Mouse (Mus musculus) B cell, adult 67 days (primary cell): ENCODE results near the gene Gm10490. TPM values are rescaled to one million over a fixed set of nuclear protein-coding genes. Genes with fewer than 3 reads are reported as not detected.

Experiments
- total RNA-seq, 2 experiments: library from RNA; stranded (reverse); gene quantifications; 4 replicates each; pipeline ENCODE4 v1.2.4; 2023

Gm10490 gene
- not detected for total RNA-seq

DNA sequence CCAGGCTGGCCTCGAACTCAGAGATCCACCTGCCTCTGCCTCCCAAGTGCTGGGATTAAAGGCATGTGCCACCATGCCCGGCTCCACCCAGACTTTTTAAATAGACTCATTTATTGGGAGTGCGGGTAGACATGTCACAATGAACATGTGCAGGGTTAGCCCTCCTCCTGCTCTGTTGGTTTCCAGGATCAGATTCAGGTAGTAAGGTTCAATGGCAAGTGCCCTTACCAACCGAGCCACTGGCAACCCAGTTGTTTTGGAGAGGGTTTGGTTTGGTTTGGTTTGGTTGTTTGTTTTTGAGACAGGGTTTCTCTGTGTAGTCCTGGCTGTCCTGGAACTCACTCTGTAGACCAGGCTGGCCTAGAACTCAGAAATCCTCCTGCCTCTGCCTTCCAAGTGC lies at the start of gene Gm10490:
Gene Gm10490 (plus strand): TSS at position 301 of the 400 bp plus-strand sequence.

DNA sequence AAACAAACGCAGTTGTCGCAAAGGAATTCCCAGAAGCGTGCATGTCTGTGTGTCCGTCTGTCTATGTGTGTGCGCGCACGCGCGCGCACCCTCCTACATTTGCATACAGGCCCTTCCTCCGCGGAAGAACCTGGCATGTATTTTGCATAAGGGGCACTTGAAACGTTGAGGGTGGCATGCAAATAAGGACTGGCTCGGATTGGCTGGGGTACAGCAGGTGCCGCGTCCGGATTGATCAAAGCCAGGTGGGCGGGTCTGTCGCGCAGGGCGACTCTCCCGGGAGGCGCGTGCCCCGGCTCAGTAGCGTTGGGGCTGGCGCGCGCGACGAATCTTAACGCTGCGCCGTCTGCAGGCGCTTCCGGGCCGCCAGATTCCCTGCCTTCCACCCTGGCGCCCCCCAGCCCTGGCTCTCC lies 31.3 kb upstream of the Gm10490 start, which contains the start of gene Pim2:
Gene Pim2 (plus strand): TSS at position 256 of the 413 bp plus-strand sequence.

DNA sequence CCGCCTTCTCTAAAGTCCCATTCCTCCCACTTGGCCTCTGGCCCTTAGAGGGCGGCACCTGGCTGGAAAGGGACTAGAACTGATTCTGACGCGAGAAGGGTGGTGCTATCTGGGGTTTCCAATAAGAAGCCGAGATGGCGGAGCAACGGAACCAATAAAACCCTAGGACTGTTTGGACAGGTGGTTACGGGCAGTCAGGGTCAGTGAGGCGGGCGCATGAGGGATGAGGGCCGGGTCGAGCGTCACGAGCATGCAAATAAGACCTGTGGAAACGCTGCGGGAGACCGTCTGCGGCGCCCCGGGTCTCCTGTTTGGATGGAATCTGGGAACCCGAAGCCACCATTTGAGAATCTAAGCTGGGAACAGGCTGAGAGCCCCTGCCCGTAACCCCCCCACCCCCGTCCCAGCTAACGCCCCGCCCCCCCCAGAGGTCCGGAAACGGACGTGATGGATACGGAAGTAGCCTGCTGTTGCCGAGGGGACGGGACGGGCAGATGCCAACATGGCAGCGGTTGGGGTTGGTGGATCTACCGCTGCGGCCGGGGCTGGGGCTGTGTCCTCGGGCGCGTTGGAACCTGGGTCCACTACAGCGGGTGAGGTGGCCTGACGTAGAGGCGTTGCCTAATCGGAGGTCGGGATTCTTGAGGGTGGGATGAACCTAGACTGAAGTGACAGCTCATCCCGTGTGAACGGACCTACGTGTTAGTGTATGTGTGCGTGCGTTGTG lies 25.3 kb upstream of the Gm10490 start, which contains the start of gene Slc35a2:
Gene Slc35a2 (plus strand): TSS at position 188 of the 727 bp plus-strand sequence.

DNA sequence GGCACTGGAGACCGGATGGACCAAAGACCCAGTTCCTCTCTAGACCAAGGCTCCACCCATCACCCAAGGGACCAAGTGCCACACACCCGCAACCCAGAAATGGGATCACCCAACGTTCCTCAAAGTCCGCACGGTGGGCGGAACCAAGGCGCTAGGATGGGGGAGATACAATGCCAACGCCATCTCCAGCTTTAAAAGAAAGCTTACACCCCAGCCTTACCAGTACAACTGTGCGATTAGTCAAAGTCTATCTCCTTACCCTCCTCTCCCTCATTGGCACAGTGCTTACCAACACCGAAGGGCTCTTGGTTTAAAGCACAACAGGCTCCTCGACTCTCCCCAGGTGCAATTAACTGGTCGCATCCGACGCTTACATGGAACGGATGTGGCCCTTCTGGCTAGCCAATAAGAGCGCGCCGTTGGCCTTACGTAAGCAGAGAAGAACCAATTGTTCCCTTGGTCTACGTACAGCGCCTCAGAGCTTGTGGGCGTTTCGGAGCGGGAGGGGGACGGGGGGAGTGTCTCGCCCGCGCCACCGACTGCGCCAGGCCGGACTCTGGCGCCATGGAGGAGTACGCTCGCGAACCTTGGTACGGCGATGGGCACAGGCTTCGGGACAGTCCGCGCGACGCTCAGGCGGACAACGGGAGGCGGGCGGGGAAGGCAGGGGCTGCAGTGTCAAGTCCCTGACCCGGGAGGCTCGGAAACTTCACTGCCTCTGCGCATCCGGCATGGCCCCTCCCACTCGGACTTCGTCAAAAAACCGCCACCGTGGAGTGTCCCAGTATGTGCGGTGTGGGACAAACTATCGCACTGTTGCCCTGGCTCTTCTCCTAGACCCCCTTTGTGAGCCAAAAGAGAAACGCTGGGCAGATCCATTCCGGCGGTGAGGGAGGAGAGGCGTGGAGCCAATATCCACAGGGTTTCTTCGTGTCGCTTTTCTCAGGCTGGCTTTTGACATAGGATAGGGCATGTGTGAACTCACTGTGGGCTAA lies 10.2 kb upstream of the Gm10490 start, which contains the start of the genes Pqbp1 and Timm17b:
Gene Pqbp1 (minus strand): TSS at position 390 of the 995 bp plus-strand sequence.
Gene Timm17b (plus strand): TSS at position 478 of the 995 bp plus-strand sequence.

DNA sequence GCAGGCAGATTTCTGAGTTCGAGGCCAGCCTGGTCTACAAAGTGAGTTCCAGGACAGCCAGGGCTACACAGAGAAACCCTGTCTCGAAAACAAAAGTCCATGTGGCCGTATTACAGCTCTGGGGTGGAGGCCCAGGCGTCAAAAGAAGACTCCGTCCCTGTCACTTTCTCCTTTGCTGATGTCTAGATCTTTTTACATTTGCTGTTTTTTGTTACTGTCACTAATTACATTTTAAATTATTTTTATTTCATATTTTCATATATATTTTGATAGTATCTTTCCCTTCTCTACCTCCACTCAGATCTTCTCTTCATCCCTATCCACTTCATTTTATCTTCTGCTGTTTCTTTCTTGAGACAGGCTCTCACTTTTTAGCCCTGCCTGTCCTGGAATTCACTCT lies 1.6 kb upstream of the Gm10490 start, which contains the start of gene Gm10491:
Gene Gm10491 (minus strand): TSS at position 101 of the 400 bp plus-strand sequence.

DNA sequence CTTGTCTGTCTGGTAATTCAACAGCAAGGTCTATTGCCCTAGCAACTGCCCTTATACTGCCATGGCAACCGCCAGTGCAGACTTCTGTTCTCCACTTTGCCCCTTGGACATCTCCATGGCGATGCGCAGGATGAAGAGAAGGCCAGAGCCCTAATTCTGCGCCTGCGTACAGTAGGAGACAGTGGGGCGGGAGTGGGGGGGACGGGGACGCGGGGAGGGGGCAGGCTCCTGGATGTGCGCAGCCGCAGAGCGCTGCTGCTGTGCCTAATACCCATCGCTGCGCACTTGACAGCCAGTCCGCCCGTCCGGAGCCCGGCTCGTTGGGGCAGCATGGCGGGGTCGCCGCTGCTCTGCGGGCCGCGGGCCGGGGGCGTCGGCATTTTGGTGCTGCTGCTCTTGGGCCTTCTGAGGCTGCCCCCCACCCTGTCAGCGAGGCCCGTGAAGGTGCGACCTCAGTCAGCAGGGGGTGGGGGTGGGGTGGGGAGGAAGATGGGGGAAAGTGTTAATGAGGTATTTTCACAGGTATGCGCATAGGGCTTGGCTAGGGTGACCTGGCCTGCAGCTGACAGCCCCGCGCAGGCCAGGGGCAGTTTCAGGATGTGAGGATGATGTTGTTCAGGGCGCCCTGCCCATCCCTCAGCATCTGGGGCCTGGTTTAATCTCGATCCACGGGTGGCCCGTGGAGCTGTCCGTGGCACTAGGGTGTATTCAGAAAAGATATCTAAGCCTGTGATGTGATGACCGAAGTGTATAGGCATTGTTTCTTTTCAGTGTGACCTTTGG lies 10.4 kb downstream of the Gm10490 start, which contains the start of gene Pcsk1n:
Gene Pcsk1n (plus strand): TSS at position 222 of the 783 bp plus-strand sequence.

DNA sequence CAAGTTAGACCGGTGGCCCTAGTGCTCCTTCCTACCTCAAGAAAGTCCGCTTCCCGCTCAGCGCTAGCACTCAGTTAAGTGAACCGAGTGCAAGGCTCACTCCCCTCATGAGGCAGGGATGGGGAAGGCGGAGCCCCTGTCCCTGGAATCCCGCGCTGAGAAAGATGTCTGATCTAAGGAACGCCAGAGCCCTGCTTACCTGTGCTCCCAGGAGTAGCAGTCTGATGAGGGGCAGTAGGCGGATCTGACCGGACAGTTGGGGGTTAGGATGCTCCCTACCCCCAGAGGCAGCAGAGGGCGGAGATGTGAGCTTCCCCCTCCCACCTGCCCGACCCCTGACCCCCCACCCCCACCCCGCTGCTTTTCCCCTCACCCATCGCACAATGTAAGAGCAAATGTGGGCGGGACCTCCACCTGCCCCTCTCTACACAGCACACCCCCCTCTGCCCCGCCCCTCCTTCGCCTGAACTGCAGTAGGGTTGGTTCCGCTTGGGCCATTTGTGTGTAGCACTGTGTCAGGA lies 19.0 kb downstream of the Gm10490 start, which contains the start of gene Eras:
Gene Eras (minus strand): TSS at position 338 of the 521 bp plus-strand sequence.

DNA sequence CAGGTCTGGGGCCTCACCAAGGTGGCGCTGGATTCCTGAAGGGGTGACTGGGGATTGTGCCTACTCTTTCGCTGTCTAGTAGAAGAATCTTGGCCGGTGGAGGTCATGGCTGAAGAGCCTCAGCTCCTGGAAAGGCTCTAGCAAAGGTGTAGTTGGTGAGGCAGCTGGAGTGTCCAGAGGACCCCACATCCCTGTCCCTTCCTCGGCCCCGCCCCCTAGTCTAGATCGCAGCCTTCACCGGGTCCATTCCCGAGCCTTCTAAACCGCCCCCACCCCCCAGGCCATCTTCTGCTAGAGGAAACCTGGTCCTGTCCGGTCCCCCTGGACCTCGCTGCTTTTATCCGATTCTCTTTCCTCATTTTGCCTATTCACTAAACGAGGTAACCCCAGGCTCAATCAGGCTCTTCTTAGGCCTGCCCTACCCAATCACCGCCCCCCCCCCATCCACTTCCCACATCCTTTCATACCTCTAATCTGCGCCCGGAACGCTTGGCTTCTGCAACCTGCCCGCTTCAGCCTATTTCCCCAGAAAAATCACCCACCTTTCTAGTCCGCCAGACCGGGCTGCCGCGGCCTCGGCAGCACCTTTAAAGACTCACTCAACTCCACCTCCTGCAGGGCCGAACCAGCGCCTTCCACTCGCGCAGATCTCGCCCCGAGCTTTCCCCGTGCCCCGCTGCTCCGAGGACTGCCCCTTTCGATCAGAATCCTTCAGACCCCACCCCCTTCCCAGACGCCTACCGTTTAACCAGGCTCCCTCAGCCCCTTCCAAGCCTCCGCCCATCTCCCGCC lies 38.0 kb downstream of the Gm10490 start, which contains the start of gene Hdac6:
Gene Hdac6 (minus strand): TSS at position 782 of the 792 bp plus-strand sequence.

Other genes with a start within 250 kb of the Gm10490 start
- 100 to 1,000 TPM; 105 to 109 TPM for gene Plp2, start 238.2 kb upstream of the Gm10490 start, total RNA-seq
- gene Magix, start 228.3 kb upstream of the Gm10490 start, total RNA-seq = not detected
- 10 to 100 TPM; 52.4 to 61.9 TPM for gene Gpkow, start 212.4 kb upstream of the Gm10490 start, total RNA-seq
- 10 to 100 TPM; 70.0 to 71.3 TPM for gene Wdr45, start 195.2 kb upstream of the Gm10490 start, total RNA-seq
- gene Gm45208, start 187.3 kb upstream of the Gm10490 start, total RNA-seq = not detected
- gene Praf2, start 181.1 kb upstream of the Gm10490 start, total RNA-seq = 10 to 100 TPM; 13.6 to 14.4 TPM
- not detected for gene Ccdc120, start 158.6 kb upstream of the Gm10490 start, total RNA-seq
- 10 to 100 TPM; 27.3 to 33.5 TPM for gene Tfe3, start 147.0 kb upstream of the Gm10490 start, total RNA-seq
- 100 to 1,000 TPM; 274 to 300 TPM for gene Gripap1, start 119.8 kb upstream of the Gm10490 start, total RNA-seq
- 1 to 10 TPM in 1 of 2 experiments, under 1 TPM in 1; 0.59 to 2.3 TPM for gene Kcnd1, start 87.3 kb upstream of the Gm10490 start, total RNA-seq
- 100 to 1,000 TPM; 180 to 210 TPM for gene Otud5, start 68.2 kb upstream of the Gm10490 start, total RNA-seq
- 10 to 100 TPM; 35.7 to 59.2 TPM for gene Pim2, start 31.3 kb upstream of the Gm10490 start, total RNA-seq
- 10 to 100 TPM; 30.9 to 34.8 TPM for gene Slc35a2, start 25.5 kb upstream of the Gm10490 start, total RNA-seq
- gene Pqbp1, start 10.3 kb upstream of the Gm10490 start, total RNA-seq = 100 to 1,000 TPM; 121 to 128 TPM
- 10 to 100 TPM; 59.7 to 62.1 TPM for gene Timm17b, start 10.2 kb upstream of the Gm10490 start, total RNA-seq
- not detected for gene Gm10491, start 1.7 kb upstream of the Gm10490 start, total RNA-seq
- not detected for gene Pcsk1n, start 10.3 kb downstream of the Gm10490 start, total RNA-seq
- not detected for gene Eras, start 19.1 kb downstream of the Gm10490 start, total RNA-seq
- gene Hdac6, start 38.3 kb downstream of the Gm10490 start, total RNA-seq = 10 to 100 TPM; 21.5 to 23.6 TPM
- gene Gata1, start 68.5 kb downstream of the Gm10490 start, total RNA-seq = not detected
- not detected for gene Glod5, start 109.0 kb downstream of the Gm10490 start, total RNA-seq
- 10 to 100 TPM; 29.7 to 33.9 TPM for gene Suv39h1, start 165.2 kb downstream of the Gm10490 start, total RNA-seq
- 100 to 1,000 TPM; 133 to 139 TPM for gene Was, start 181.0 kb downstream of the Gm10490 start, total RNA-seq
- 10 to 100 TPM; 33.3 to 45.5 TPM for gene Wdr13, start 223.3 kb downstream of the Gm10490 start, total RNA-seq
- gene Rbm3, start 236.3 kb downstream of the Gm10490 start, total RNA-seq = 100 to 1,000 TPM; 511 to 604 TPM